Mouse (Mus musculus): Measurements from ENCODE around the gene Pf4.
"Not testable (repeated sequence)": the region's sequence is repeated elsewhere in the genome, so short reads cannot be mapped to it uniquely, and the experiment has no call there.

Pf4 gene

GRCm38 (mm10) chr5:90785659-90786588 lies 13.7 kb downstream of the Pf4 start, which contains the start of gene Cxcl3:
Gene Cxcl3, plus strand, starts transcription at chr5:90786103.
- peak; percentile 31 for DNase-seq (ENCODE audit: low read depth, low spot score)

GRCm38 (mm10) chr5:90788114-90788513 lies 15.9 kb downstream of the Pf4 start:
- DNase-seq (ENCODE audit: low read depth, low spot score): no peak

GRCm38 (mm10) chr5:90789306-90790073 lies 17.3 kb downstream of the Pf4 start:
- no peak for DNase-seq (ENCODE audit: low read depth, low spot score)

- DNase-seq (ENCODE audit: low read depth, low spot score): no peak
Measured at GRCm38 (mm10) chr5:90790074-90790502, 17.9 kb downstream of the Pf4 start.

- no peak for DNase-seq (ENCODE audit: low read depth, low spot score)
Measured at GRCm38 (mm10) chr5:90794195-90794625, 22.0 kb downstream of the Pf4 start, which contains the start of gene Cxcl15. Gene Cxcl15, plus strand, starts transcription at chr5:90794534.

GRCm38 (mm10) chr5:90795392-90795791 lies 23.2 kb downstream of the Pf4 start:
- not testable (repeated sequence) for DNase-seq (ENCODE audit: low read depth, low spot score)

GRCm38 (mm10) chr5:90804574-90804973 lies 32.3 kb downstream of the Pf4 start:
- no peak for DNase-seq (ENCODE audit: low read depth, low spot score)

- no peak for DNase-seq (ENCODE audit: low read depth, low spot score)
Measured at GRCm38 (mm10) chr5:90806050-90806449, 33.8 kb downstream of the Pf4 start.

GRCm38 (mm10) chr5:90807176-90807950 lies 35.1 kb downstream of the Pf4 start:
- DNase-seq (ENCODE audit: low read depth, low spot score): no peak

GRCm38 (mm10) chr5:90819756-90820155 lies 47.5 kb downstream of the Pf4 start:
- DNase-seq (ENCODE audit: low read depth, low spot score): no peak
